Mouse (Mus musculus): ENCODE data around the gene Gpat3.

Gene Gpat3

GRCm38 (mm10) chr5:100845485-100845847 lies at the start of gene Gpat3:
Gpat3 (plus strand) TSS chr5:100845713.
- no peak for DNase-seq (ENCODE audit: low spot score)

GRCm38 (mm10) chr5:100798165-100798860 lies 47.2 kb upstream of the Gpat3 start, which contains the start of the genes Helq and Mrps18c:
Helq (minus strand) TSS chr5:100798598.
Mrps18c (plus strand) TSS chr5:100798627.
- DNase-seq (ENCODE audit: low spot score), result peak; percentile 93

- DNase-seq (ENCODE audit: low spot score), result no peak
These were observed 27.2 kb upstream of the Gpat3 start for GRCm38 (mm10) chr5:100818341-100818740.

GRCm38 (mm10) chr5:100819568-100820480 lies 25.7 kb upstream of the Gpat3 start:
- no peak for DNase-seq (ENCODE audit: low spot score)

GRCm38 (mm10) chr5:100820483-100821184 lies 24.9 kb upstream of the Gpat3 start, which contains the start of gene Abraxas1:
Abraxas1 (minus strand) TSS chr5:100820965.
- DNase-seq (ENCODE audit: low spot score), result peak; percentile 86

GRCm38 (mm10) chr5:100821375-100821774 lies 24.1 kb upstream of the Gpat3 start:
- DNase-seq (ENCODE audit: low spot score), result no peak

GRCm38 (mm10) chr5:100822826-100823225 lies 22.7 kb upstream of the Gpat3 start:
- no peak for DNase-seq (ENCODE audit: low spot score)

- no peak for DNase-seq (ENCODE audit: low spot score)
These were observed 19.5 kb upstream of the Gpat3 start for GRCm38 (mm10) chr5:100825975-100826374.

- DNase-seq (ENCODE audit: low spot score), result no peak
These were observed 19.0 kb upstream of the Gpat3 start for GRCm38 (mm10) chr5:100826531-100826930.

GRCm38 (mm10) chr5:100828701-100829100 lies 16.8 kb upstream of the Gpat3 start:
- no peak for DNase-seq (ENCODE audit: low spot score)

- DNase-seq (ENCODE audit: low spot score), result no peak
These were observed 12.8 kb upstream of the Gpat3 start for GRCm38 (mm10) chr5:100832680-100833079.

- DNase-seq (ENCODE audit: low spot score), result no peak
These were observed 11.7 kb upstream of the Gpat3 start for GRCm38 (mm10) chr5:100833841-100834240.

GRCm38 (mm10) chr5:100835862-100836538 lies 9.5 kb upstream of the Gpat3 start:
- no peak for DNase-seq (ENCODE audit: low spot score)

GRCm38 (mm10) chr5:100837907-100838306 lies 7.6 kb upstream of the Gpat3 start:
- DNase-seq (ENCODE audit: low spot score), result no peak

- DNase-seq (ENCODE audit: low spot score), result no peak
These were observed 1.0 kb upstream of the Gpat3 start for GRCm38 (mm10) chr5:100844485-100844884.

- DNase-seq (ENCODE audit: low spot score), result peak; percentile 27
These were observed 510 bp downstream of the Gpat3 start for GRCm38 (mm10) chr5:100845848-100846598.

- DNase-seq (ENCODE audit: low spot score), result no peak
These were observed 1.0 kb downstream of the Gpat3 start for GRCm38 (mm10) chr5:100846599-100846920.

GRCm38 (mm10) chr5:100847143-100847542 lies 1.6 kb downstream of the Gpat3 start:
- DNase-seq (ENCODE audit: low spot score), result no peak

GRCm38 (mm10) chr5:100853963-100854362 lies 8.4 kb downstream of the Gpat3 start:
- DNase-seq (ENCODE audit: low spot score), result no peak

- DNase-seq (ENCODE audit: low spot score), result no peak
These were observed 11.0 kb downstream of the Gpat3 start for GRCm38 (mm10) chr5:100856552-100856951.

- DNase-seq (ENCODE audit: low spot score), result no peak
These were observed 15.0 kb downstream of the Gpat3 start for GRCm38 (mm10) chr5:100860417-100861053.
